Mouse (Mus musculus) lung, postnatal 0 days (tissue): ENCODE results near the gene Taf1a.

Source experiments
- CTCF ChIP-seq: IDR thresholded peaks from 2 replicates; pipeline ENCODE4 v1.5.1; 2016; ENCODE audit warnings: antibody characterized with exemption, mild to moderate bottlenecking
- EP300 ChIP-seq: IDR thresholded peaks from 2 replicates; pipeline ENCODE4 v1.6.1; 2016; ENCODE audit warnings: antibody characterized with exemption, mild to moderate bottlenecking, control low read depth

GRCm38 (mm10) chr1:183368601-183369400 is 20.0 kb upstream of the Taf1a start:
- no peak for TF ChIP-seq EP300
- TF ChIP-seq CTCF: 0 out of 2 replicates have a peak, but pooled peaks have one; percentile 1
